Mouse (Mus musculus): ENCODE measurements around the gene Sema3a. TPM values are rescaled to one million over a fixed set of nuclear protein-coding genes. Genes with fewer than 3 reads are reported as not detected.

Gene Sema3a
- polyA plus RNA-seq, 1 experiment: not detected

DNA sequence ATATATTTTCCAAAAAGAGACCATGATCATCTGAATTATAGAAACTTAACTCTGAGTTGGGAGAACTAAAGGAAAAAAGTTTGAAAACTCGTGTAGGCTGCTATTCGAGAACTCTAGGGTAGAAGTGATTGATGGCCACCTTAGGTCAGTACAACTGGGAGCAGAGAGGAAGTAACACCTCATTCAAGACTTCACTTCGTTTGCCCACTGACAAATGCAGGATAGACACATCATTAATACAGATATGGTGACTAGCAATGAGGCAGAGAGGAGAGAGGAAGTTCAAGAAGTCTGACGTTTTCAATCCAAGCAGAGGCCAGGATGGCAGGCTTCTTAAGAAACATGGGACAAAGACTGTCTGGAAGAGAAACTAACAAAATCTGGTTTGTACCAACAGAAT lies 233.6 kb downstream of the Sema3a start:
- Histone ChIP-seq H3K4me1 (ENCODE audit: control insufficient read depth, insufficient read depth, insufficient read length, low read length) (no peaks in the 10 kb centered on the region), H3K4me3 (ENCODE audit: insufficient read depth, low read depth, low read length) (no peak overlapping the region), H3K27ac (replicated peaks; ENCODE audit: low read depth, low read length) (no peak overlapping the region)

DNA sequence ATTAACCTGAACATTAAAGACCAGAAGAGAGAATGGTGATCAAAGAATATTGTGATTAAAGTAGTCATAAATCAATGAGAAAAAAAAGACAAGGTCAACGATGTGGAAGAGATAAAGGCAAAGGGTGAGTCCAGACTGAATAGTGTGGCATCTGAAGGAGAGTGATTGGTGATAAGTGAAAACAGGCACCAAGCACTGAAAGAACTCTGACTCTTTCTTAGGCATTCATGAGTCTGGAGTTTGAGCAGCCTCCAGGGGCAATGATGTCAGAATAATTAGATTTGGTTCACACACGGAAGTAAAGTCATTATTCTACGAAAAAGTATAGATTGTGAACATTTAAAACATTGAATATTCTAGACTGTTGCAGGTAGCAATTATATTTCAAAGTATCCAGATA lies 235.5 kb downstream of the Sema3a start:
- H3K4me3 ChIP-seq (ENCODE audit: insufficient read depth, low read depth, low read length): no peak overlapping the region
- no peak overlapping the region for H3K27ac ChIP-seq (replicated peaks; ENCODE audit: low read depth, low read length)
- H3K4me1 ChIP-seq (ENCODE audit: control insufficient read depth, insufficient read depth, insufficient read length, low read length): no peaks in the 10 kb centered on the region

DNA sequence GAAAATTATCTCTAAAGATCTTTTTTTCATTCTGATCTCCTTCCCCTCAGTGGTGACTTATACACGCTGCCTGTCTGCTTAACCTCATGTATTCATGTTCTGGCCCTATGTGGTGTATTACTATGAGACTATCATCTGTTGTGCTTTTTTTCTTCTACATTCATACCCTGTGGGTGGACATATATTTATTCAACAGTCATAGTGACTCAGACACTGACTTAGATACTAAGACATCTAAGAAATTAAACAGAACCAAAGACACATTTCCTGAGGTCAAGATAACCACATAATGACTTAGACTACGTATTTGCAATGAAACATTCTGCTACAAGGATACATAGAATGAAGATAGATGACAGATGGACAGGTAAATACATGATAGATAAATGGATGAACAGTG lies 239.9 kb downstream of the Sema3a start:
- H3K27ac ChIP-seq (replicated peaks; ENCODE audit: low read depth, low read length): no peak overlapping the region

DNA sequence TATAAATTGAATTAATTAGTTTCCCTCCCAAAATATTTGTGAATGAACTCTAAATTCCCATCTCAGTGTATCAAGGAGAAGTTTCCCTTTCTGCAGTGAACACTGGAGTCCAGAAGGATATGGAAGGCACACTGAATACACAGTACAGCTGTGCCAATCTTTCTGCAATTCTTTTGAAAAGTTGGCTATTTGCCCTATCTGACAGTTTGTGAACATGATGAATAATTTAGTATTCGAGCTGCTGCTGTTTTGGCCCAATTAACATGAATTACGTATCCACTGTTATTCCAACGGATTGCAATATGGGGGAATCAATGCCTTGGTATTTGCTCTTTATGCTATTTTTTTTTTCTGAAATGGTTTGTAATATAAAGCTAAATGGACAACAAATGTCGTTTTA lies 254.0 kb downstream of the Sema3a start:
- Histone ChIP-seq H3K4me1 (ENCODE audit: control insufficient read depth, insufficient read depth, insufficient read length, low read length) (no peaks in the 10 kb centered on the region), H3K4me3 (ENCODE audit: insufficient read depth, low read depth, low read length) (no peak overlapping the region), H3K27ac (replicated peaks; ENCODE audit: low read depth, low read length) (no peak overlapping the region)

More for the DNA sequence above, 239.9 kb downstream of the Sema3a start:
- H3K4me3 ChIP-seq (ENCODE audit: insufficient read depth, low read depth, low read length): no peak overlapping the region
- no peaks in the 10 kb centered on the region for H3K4me1 ChIP-seq (ENCODE audit: control insufficient read depth, insufficient read depth, insufficient read length, low read length)

DNA sequence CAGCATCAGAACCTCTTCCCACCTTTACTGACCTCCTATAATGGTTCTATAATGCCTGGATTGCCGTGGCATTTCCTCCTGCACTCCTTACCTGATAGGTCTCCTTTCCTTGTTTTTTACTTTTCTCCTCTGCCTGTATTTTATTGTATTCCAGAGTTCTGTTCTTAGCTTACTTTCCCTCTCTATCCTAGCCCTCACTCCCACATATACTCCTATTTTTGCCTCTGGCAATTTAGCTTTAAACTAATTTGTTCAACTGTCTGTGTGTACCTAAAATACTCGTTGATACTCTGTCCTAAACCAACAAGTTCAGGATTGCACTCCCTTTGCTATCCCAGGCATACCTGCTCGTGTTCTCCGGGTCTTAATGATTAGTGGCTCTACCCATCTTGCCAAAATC lies 258.8 kb downstream of the Sema3a start:
- H3K4me1 ChIP-seq (ENCODE audit: control insufficient read depth, insufficient read depth, insufficient read length, low read length): no peaks in the 10 kb centered on the region
- no peak overlapping the region for H3K27ac ChIP-seq (replicated peaks; ENCODE audit: low read depth, low read length)
- no peak overlapping the region for H3K4me3 ChIP-seq (ENCODE audit: insufficient read depth, low read depth, low read length)

DNA sequence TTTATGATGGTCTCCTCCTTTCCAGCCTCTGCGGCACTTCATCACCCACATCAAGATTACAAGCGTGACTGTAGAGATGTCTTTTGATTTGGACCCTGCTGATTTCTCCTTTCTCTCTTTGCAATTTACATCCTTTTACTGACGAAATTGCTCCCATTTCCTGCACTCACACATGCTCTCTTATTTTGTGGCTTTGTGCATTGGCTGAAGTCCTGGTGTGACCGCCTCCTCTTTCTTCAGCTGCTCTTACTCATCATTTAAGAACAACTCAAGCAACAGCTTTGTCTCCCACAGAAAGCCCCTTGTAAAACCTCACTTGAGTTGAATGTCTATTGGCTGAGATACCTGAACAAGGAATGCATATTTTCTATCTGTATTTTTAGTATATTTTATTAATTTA lies 259.5 kb downstream of the Sema3a start:
- Histone ChIP-seq H3K27ac (replicated peaks; ENCODE audit: low read depth, low read length) (no peak overlapping the region), H3K4me1 (ENCODE audit: control insufficient read depth, insufficient read depth, insufficient read length, low read length) (no peaks in the 10 kb centered on the region), H3K4me3 (ENCODE audit: insufficient read depth, low read depth, low read length) (no peak overlapping the region)

DNA sequence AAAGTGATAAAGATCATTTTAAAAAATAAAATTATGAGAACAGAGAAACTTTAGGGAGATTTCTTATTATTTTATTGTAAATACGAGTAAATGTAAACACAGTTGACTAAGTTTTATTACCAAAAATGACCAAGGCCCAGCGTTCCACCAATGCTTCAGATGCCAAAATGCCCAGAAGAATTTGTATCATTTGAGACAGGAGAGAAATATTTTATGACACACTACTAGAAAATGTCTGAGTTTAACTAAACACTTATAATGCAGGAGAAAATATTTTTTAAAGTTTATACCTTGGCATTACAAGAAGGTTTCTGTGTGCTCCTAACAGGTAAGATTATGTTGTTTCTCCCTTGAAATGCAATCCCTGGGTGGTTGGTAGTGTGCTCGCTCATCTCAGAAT lies 261.4 kb downstream of the Sema3a start:
- no peak overlapping the region for H3K4me3 ChIP-seq (ENCODE audit: insufficient read depth, low read depth, low read length)
- no peak overlapping the region for H3K27ac ChIP-seq (replicated peaks; ENCODE audit: low read depth, low read length)
- H3K4me1 ChIP-seq (ENCODE audit: control insufficient read depth, insufficient read depth, insufficient read length, low read length): no peaks in the 10 kb centered on the region

DNA sequence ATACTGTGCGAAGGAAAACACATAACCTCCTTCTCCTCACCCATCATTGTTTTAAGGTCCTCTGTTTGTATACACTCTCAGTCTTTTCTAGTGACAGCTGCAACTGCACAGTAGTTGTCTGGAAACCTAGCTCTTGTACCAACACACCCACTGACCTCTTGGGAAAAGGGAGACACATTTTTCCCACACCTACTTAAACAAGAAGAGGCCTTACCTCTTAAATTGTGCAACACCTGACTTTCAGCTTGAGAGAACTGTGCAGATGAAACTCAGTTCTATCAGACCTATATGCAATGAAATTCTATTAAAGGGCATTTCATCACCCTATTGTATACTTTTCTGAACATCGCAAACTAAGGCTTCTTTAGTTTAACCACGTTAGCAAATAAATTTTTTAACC lies 262.5 kb downstream of the Sema3a start:
- H3K4me1 ChIP-seq (ENCODE audit: control insufficient read depth, insufficient read depth, insufficient read length, low read length): no peaks in the 10 kb centered on the region
- no peak overlapping the region for H3K27ac ChIP-seq (replicated peaks; ENCODE audit: low read depth, low read length)
- H3K4me3 ChIP-seq (ENCODE audit: insufficient read depth, low read depth, low read length): no peak overlapping the region

DNA sequence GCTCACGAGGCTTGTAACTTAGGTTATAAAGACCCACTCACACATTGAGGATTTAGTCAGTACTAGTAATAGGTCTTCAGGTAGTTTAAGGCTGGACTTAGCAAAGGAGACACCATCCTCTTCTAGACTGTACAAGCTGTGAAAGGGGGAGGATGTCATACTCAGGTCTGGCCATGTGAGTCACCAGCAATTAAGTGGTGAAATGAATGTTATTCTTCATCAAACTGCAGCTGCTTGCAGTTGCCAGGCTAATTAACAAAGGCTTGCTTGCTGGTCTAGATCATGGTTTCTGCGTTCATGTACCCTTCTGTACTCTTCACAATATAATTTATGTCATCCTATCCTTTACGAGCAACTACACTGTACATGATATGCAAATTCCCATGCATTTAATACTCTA lies 264.8 kb downstream of the Sema3a start:
- no peak overlapping the region for H3K4me3 ChIP-seq (ENCODE audit: insufficient read depth, low read depth, low read length)
- H3K27ac ChIP-seq (replicated peaks; ENCODE audit: low read depth, low read length): no peak overlapping the region
- no peaks in the 10 kb centered on the region for H3K4me1 ChIP-seq (ENCODE audit: control insufficient read depth, insufficient read depth, insufficient read length, low read length)

DNA sequence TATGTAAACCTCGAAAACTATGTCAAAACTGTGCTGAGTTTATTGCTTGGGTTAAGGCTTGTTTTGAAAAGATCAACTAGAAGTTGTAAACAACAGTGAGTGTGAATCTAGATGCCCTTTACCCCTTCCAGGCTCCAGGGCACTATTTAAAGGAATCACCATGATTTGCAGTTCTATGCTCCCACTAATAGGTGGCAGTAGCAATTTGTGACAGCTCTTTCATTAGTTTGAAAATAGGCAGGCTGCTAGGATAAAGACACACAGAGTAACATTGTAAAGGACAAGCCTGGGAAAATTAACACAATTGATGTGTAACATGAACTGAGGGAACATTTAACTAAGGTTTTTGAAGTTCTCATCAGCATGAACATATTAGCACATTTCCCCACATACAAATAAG lies 280.2 kb downstream of the Sema3a start:
- Histone ChIP-seq H3K27ac (replicated peaks; ENCODE audit: low read depth, low read length) (no peak overlapping the region), H3K4me1 (ENCODE audit: control insufficient read depth, insufficient read depth, insufficient read length, low read length) (no peaks in the 10 kb centered on the region), H3K4me3 (ENCODE audit: insufficient read depth, low read depth, low read length) (no peak overlapping the region)

DNA sequence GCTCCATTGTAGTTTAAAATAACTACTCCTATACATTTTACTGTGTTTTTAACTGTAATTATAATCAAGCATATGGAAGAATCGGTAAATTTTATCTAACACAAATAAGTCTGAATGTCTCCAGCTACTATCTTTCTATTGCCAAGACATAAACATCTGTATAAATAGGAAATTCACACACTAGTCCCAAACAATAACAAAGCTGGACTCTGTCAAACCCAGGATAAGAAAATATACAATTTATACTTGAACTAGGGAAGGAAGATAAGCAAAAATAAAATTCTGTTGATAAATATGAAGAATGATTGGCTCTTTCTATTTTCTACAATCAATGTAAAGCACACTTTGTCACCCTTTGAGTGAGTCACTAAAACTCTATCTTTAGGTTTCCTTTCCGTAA lies 280.9 kb downstream of the Sema3a start:
- H3K4me1 ChIP-seq (ENCODE audit: control insufficient read depth, insufficient read depth, insufficient read length, low read length): no peaks in the 10 kb centered on the region
- H3K4me3 ChIP-seq (ENCODE audit: insufficient read depth, low read depth, low read length): no peak overlapping the region
- H3K27ac ChIP-seq (replicated peaks; ENCODE audit: low read depth, low read length): no peak overlapping the region

DNA sequence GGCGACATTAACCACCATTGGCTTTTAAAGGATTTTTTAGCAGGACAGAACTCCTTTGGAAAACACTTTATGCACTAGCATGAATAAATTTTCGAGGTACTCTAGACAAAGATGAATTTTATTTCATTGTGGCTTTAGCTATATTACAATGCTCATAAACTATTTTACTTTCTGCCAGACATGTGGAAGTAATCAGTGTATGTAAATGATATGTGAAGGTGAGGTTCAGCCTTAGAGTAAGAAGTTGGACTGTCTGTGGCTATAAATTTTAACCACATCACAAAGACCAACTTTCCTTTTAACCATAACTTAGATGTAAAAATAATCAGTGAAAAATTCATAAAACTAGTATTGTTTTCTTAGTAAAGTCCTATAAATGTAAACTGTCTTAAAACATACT lies 286.7 kb downstream of the Sema3a start:
- no peaks in the 10 kb centered on the region for H3K4me1 ChIP-seq (ENCODE audit: control insufficient read depth, insufficient read depth, insufficient read length, low read length)
- H3K27ac ChIP-seq (replicated peaks; ENCODE audit: low read depth, low read length): no peak overlapping the region

DNA sequence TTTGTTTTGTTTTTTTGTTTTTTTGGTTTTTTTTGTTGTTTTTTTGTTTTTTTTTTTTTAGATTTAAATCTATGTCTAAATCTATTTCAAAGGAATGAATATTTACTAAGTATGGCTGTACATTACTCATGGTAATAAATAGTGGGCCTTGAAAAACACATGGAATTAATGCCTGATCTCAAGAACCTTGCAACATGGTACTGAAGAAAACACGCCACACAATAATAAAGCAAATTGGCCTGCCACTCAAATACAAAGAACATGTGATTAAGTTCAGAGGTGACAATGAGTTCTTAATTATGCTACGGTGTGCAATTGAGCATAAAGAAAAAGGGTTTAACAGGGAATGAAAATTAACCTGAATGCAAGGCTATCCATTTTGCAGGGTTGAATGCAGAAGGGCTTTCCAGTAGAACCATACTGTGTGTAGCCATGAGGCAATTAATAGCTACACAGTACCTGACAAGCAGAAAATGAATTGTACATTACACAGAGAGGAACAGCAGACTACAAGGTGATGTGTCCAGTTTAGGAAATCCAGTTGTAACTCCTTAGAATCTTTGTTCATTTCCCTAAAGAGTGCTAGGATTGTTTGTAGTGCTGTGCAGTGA lies 288.8 kb downstream of the Sema3a start:
- no peaks in the 10 kb centered on the region for H3K4me1 ChIP-seq (ENCODE audit: control insufficient read depth, insufficient read depth, insufficient read length, low read length)
- H3K4me3 ChIP-seq (ENCODE audit: insufficient read depth, low read depth, low read length): no peak overlapping the region
- H3K27ac ChIP-seq (replicated peaks; ENCODE audit: low read depth, low read length): no peak overlapping the region

More for the DNA sequence above, 286.7 kb downstream of the Sema3a start:
- no peak overlapping the region for H3K4me3 ChIP-seq (ENCODE audit: insufficient read depth, low read depth, low read length)

DNA sequence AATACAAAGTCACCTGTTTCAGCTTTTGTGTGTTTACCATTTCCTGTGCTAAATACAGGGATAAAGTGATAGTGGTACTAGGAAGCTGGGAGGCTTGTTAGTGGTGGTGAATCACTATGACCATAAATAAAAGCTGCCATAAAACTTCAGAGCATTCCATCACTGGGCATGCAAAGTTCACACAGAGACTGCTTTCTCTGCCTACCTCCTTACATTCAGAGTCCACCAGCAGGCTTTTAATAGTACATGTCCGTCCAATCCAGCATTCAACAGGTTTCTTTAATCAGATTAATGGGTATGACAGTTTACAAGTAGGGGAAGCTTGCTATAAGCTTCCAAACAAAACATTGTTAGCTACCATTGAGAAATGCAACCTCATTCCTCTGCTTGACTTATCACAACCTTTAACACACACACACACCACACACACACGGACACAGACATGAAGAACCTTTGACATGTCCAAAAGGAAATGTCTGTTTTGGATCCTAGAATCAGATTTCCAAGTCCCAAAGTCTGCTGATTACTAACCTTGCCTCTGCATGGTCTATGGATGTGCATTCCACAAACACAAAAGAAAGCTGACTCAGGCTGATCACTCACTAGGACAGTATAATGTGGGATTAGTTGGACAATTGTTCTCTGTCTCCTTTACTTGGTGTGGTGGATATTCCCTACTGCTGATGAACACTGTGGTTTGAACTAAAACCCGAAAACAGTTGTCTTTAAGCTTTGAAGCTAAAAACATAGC lies 291.9 kb downstream of the Sema3a start:
- Histone ChIP-seq H3K27ac (replicated peaks; ENCODE audit: low read depth, low read length) (no peak overlapping the region), H3K4me3 (ENCODE audit: insufficient read depth, low read depth, low read length) (no peak overlapping the region), H3K4me1 (ENCODE audit: control insufficient read depth, insufficient read depth, insufficient read length, low read length) (no peaks in the 10 kb centered on the region)

DNA sequence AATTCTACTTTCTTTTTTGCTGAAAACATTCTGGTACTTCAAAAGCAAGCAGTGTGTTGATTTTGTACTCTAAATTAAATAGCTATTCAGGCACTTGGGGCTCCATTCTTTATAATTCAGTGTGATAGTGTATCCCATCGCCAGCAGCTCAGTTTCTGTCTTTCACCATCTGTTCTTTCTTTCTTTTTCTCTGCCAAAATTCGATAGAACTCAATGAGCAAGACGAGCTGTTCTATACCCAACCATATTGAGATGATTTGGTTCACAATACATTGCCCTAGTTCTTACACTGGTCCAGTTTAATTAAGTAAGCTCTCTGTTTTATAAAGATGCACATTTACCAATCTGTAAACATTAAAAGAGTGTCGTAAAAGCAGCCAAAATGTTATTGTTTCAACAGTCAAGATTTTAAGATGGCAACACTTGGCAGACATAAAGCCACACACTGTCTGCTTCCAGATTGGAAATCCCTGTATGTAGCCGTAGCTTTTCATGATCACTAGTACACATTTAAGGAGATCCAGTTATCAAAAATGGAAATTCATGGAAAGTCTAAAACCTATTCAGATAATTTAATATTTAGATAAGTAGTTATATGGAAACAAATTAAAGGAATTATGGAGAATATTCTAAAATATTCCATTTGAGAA lies 296.2 kb downstream of the Sema3a start:
- Histone ChIP-seq H3K27ac (replicated peaks; ENCODE audit: low read depth, low read length) (no peak overlapping the region), H3K4me1 (ENCODE audit: control insufficient read depth, insufficient read depth, insufficient read length, low read length) (no peaks in the 10 kb centered on the region), H3K4me3 (ENCODE audit: insufficient read depth, low read depth, low read length) (no peak overlapping the region)

DNA sequence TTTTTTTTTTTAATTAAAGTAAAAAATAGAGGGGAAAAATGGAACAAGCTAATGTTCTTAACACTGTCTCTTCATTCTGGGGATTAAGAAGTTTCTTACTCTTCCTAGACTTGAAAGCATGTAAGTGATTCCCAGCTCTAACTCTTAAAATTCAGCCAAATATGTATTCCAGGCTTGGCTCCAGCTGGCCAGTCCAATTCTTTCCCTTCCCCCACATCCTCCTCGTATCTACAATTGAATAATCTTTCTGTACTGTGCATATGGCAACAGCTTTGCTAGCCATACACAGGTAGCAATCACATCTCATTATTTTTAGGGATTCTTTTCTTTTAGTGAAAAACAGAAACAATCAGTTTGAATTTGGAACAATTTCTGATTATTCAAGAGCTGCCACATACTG lies 303.5 kb downstream of the Sema3a start:
- Histone ChIP-seq H3K4me1 (ENCODE audit: control insufficient read depth, insufficient read depth, insufficient read length, low read length) (no peaks in the 10 kb centered on the region), H3K4me3 (ENCODE audit: insufficient read depth, low read depth, low read length) (no peak overlapping the region)

More for the DNA sequence above, 303.5 kb downstream of the Sema3a start:
- H3K27ac ChIP-seq (replicated peaks; ENCODE audit: low read depth, low read length): no peak overlapping the region
